Mouse (Mus musculus): ENCODE data around the gene Gm26657.

The Gm26657 gene

GRCm38 (mm10) chr4:56757693-56758092, 17.8 kb downstream of the Gm26657 start:
- DNase-seq (ENCODE audit: low read depth) = no peak

- DNase-seq (ENCODE audit: low read depth) = no peak
Observed at GRCm38 (mm10) chr4:56767861-56768284, 28.0 kb downstream of the Gm26657 start.

- DNase-seq (ENCODE audit: low read depth) = no peak
Observed at GRCm38 (mm10) chr4:56768913-56769312, 29.0 kb downstream of the Gm26657 start.

- no peak for DNase-seq (ENCODE audit: low read depth)
Observed at GRCm38 (mm10) chr4:56771065-56771464, 31.2 kb downstream of the Gm26657 start.

All from c-Kit-positive CD71-negative TER-119-negative erythroid progenitor cells, embryonic 14.5 days (primary cell).